Mouse (Mus musculus) midbrain, embryonic 14.5 days (tissue): ENCODE measurements around the gene Hgfac. TPM values are rescaled to one million over a fixed set of nuclear protein-coding genes. Genes with fewer than 3 reads are reported as not detected.

Source experiments
- ATAC-seq: fragments of 200-750 bp; cut with Nextera tagmentation; 2 replicates; pipeline ENCODE4 v1.8.0; 2017; ENCODE audit warnings: moderate number of reproducible peaks, moderate library complexity; ENCODE audit not compliant: low FRiP score, low TSS enrichment
- DNase-seq: peaks from one replicate; pipeline ENCODE4 v3.0.0-alpha.2; 2015
- H3K27ac ChIP-seq: fragments of 300-500 bp; sonication (generic); replicated peaks from 2 replicates; pipeline ENCODE4 v1.5.1; 2014; ENCODE audit warnings: mild to moderate bottlenecking, low read depth, low read length, moderate library complexity
- H3K27me3 ChIP-seq: fragments of 300-500 bp; sonication (generic); 2 replicates; pipeline ENCODE4 v1.6.1; 2014; ENCODE audit warnings: low read length, control low read depth, mixed read lengths; ENCODE audit not compliant: control insufficient read depth, insufficient read depth
- H3K36me3 ChIP-seq: fragments of 300-500 bp; sonication (generic); 2 replicates; pipeline ENCODE4 v1.6.1; 2014; ENCODE audit warnings: low read length, control low read depth; ENCODE audit not compliant: control insufficient read depth, insufficient read depth
- H3K4me1 ChIP-seq: fragments of 300-500 bp; sonication (generic); 2 replicates; pipeline ENCODE4 v1.6.1; 2014; ENCODE audit warnings: mild to moderate bottlenecking, antibody characterized with exemption, low read length, control low read depth; ENCODE audit not compliant: control insufficient read depth, insufficient read depth
- H3K4me2 ChIP-seq: fragments of 300-500 bp; sonication (generic); 2 replicates; pipeline ENCODE4 v1.6.1; 2014; ENCODE audit warnings: mild to moderate bottlenecking, low read length, moderate library complexity
- H3K4me3 ChIP-seq: fragments of 300-500 bp; sonication (generic); replicated peaks from 2 replicates; pipeline ENCODE4 v1.5.1; 2014; ENCODE audit warnings: low read depth, low read length
- H3K9ac ChIP-seq: fragments of 300-500 bp; sonication (generic); replicated peaks from 2 replicates; pipeline ENCODE4 v1.6.1; 2014; ENCODE audit warnings: mild to moderate bottlenecking, low read length, moderate library complexity
- H3K9me3 ChIP-seq: fragments of 300-500 bp; sonication (generic); 2 replicates; pipeline ENCODE4 v1.6.1; 2016; ENCODE audit warnings: low read length, control low read depth, mixed read lengths; ENCODE audit not compliant: control insufficient read depth
- WGBS: fragments of 180-500 bp; shearing (Covaris S2); extraction: QIAGEN DNeasy Blood & Tissue Kit; methylation state at CpG from one replicate; pipeline ENCODE4 v1.1.7; 2014; 5-methylcytosine and 5-hydroxymethylcytosine counted together
- polyA plus RNA-seq: library from polyadenylated mRNA; unstranded; fragments of >200 nt; fragmentation: Nextera tagmentation; extraction: Ambion mirVana; gene quantifications from 2 replicates; pipeline ENCODE4 v1.2.1, GENCODE M21; 2014

Hgfac gene
- polyA plus RNA-seq, 1 experiment from 2014 or later = 1.1 TPM

DNA sequence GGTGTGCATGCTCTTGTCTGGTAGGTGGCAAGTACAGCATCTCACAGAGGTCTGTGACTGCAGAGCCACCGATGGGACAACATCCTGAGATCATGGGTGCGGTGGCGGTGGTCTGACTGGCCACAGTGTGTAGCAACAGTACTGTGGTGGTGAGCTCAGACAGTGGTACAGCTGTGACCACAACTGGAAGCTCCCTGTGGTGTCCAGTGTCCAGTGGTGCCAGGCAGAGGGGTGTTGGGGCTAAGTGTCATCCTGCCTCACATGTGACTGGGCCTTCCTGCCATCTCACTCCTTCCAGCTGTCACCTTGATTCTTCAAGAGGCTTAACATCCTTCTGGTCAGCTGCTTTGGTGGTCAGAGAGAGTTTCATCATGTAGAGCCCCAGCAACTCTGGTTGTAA is 13.3 kb downstream of the Hgfac start:
- Histone ChIP-seq H3K4me2 (no peak overlapping the region), H3K36me3 (no peaks in the 10 kb centered on the region), H3K4me1 (peaks cover 8% of the 10 kb centered on the region), H3K4me3 (no peak overlapping the region), H3K27me3 (no peaks in the 10 kb centered on the region), H3K9ac (no peak overlapping the region), H3K27ac (no peak overlapping the region), H3K9me3 (no peaks in the 10 kb centered on the region)
- ATAC-seq (no peak), DNase-seq (no peak)
- WGBS = 89% methylated on average over 3 of the region's 3 CpGs

DNA sequence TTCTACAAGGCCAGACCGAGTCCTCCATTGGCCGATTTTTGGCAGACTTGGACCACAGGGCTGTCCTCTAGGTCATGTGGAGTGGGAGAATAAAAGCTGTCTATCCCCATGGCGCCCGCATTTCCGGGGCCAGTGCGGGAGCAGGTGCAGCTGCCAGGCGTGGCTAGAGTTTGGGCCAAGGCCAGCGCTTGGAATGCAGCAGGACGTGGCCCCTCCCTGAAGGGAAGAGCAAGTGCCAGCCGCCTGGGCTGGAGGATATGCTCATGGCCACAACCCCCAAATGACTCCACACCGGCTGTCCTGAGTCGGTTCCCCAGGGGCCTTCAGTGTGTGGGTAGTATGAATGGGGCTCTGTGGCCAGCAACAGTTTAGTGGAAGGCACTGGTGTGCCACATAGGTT is 13.8 kb downstream of the Hgfac start:
- ATAC-seq (no peak), DNase-seq (peak; percentile 31)
- Histone ChIP-seq H3K9ac (no peak overlapping the region), H3K9me3 (no peaks in the 10 kb centered on the region), H3K4me2 (no peak overlapping the region), H3K36me3 (no peaks in the 10 kb centered on the region), H3K4me3 (no peak overlapping the region), H3K27me3 (no peaks in the 10 kb centered on the region), H3K27ac (no peak overlapping the region), H3K4me1 (peaks cover 8% of the 10 kb centered on the region)
- 74% methylated on average over 12 of the region's 12 CpGs for WGBS

DNA sequence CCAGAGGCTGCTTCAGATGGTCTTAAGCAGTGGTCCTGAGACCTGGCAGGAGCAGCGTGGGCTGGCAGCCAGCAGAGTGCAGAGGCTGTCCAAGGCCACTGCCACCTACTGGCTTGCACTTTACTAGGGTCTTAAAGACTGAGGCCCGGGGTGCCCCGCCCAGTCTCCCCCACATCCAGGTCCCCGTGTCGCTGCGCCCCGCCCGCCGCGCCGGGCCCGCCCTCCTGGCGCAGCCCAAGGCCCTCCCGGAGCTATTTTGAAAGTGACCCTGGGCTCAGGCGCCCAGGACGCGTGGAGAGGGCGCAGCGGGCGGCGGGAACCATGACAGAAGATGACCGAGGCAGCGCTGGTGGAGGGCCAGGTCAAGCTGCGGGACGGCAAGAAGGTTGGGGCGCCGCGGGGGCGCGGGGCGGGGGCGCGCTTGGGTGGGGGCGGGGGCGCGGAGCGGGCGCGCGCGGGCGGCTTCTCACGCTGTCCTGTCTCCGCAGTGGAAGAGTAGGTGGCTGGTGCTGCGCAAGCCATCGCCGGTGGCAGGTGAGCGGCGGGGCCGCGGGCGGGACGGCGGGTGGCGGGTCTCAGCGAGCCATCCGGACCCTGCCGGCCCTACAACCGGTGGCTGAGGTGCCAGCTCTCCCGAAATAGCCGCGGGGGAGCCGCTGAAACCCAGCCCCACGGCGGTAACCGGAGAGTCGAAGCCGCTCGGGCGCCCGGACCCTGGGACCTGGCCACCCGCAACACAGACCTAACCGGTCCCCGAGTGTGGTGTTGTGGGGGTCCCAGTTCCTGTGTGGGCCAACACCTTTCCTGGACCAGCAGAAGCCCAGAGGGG is 15.5 kb downstream of the Hgfac start, which contains the start of gene Dok7:
Dok7 (plus strand) TSS at position 163 of the 829 bp plus-strand sequence.
- ATAC-seq (peak; percentile 66; the same call in 1 of the 2 replicates), DNase-seq (peak; percentile 72)
- Histone ChIP-seq H3K4me3 (peak within 1 kb of the TSS; percentile 54), H3K9ac (peak within 1 kb of the TSS; percentile 68), H3K36me3 (no peaks in the 10 kb centered on the region), H3K4me2 (peak within 1 kb of the TSS; percentile 88), H3K27me3 (no peaks in the 10 kb centered on the region), H3K9me3 (no peaks in the 10 kb centered on the region), H3K27ac (peak within 1 kb of the TSS; percentile 49; the same call in 1 of the 2 replicates), H3K4me1 (peaks cover 8% of the 10 kb centered on the region)
- 2% methylated on average over 63 of the region's 74 CpGs for WGBS

DNA sequence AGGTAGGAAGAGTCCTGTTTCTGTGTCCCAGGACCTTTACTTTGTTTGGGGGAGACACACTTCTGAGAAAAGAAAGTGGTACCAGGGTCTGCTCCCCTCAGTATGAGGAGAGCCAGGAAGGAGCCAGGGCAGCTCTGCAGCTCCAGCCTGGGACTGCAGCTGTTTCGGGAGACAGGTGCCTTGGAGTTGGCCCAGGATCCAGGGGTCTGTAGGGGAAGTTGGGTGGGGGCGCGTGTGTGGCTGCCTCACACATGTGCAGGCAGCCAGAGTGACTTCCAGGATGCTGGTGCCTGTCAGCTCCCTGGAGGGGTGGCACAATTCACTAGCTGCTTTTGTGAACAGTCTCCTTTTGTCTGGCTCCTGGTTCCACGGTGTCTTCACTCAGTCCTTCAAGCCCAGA is 16.3 kb downstream of the Hgfac start:
- H3K4me3 ChIP-seq = peak overlapping the region; percentile 54
- no peak overlapping the region for H3K27ac ChIP-seq
- H3K9me3 ChIP-seq = no peaks in the 10 kb centered on the region
- DNase-seq (peak; percentile 27), ATAC-seq (no peak)
- no peaks in the 10 kb centered on the region for H3K27me3 ChIP-seq
- H3K36me3 ChIP-seq = no peaks in the 10 kb centered on the region
- 16% methylated on average over 4 of the region's 4 CpGs for WGBS
- H3K9ac ChIP-seq = peak overlapping the region; percentile 68
- H3K4me1 ChIP-seq = peaks cover 8% of the 10 kb centered on the region
- peak overlapping the region; percentile 88 for H3K4me2 ChIP-seq

DNA sequence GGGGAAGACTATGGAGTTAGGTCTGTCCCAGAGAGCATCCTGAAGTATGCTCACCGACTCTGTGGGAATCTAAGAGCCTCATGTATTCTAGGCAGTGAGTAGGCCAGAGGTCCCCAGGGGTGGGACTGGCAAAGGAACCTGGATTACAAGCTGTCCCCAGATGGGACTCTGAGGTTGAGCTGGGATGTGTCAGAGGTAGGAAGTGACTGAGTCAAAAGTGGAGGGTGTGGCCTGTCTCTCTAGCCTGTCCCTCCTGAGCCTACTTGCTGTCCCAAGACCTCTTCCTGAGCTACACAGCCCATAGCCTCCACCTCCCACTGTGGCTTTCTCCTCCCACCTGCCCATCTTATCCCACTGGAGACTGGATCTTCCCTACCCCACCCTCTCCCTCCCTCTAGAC is 16.9 kb downstream of the Hgfac start:
- H3K27me3 ChIP-seq = no peaks in the 10 kb centered on the region
- H3K4me1 ChIP-seq = peaks cover 8% of the 10 kb centered on the region
- H3K4me2 ChIP-seq = peak overlapping the region; percentile 88
- DNase-seq (no peak), ATAC-seq (no peak)
- H3K36me3 ChIP-seq = no peaks in the 10 kb centered on the region
- no peaks in the 10 kb centered on the region for H3K9me3 ChIP-seq
- no peak overlapping the region for H3K9ac ChIP-seq
- WGBS = 85% methylated on average over 1 of the region's 1 CpGs
- no peak overlapping the region for H3K4me3 ChIP-seq
- no peak overlapping the region for H3K27ac ChIP-seq

DNA sequence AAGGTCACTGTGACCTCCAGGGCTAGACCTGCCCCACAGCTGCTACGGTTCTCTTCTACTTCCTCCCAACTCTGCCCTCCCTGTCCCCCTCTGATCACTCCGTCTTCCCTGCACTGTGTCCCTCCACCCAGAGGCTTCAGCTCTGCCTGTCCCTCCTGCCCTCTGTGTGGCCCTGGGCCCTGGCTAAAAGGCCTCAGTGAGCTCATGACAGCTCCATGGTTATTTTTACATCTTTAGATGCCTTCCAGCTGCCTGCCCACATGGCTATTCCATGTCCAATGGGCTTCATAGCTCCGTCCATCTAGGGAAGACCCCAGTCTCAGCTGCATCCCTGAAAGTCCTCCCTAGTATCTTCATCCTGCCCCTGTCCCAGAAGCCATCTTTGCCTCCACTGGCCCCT is 18.8 kb downstream of the Hgfac start:
- 79% methylated on average over 3 of the region's 3 CpGs for WGBS
- Histone ChIP-seq H3K9me3 (no peaks in the 10 kb centered on the region), H3K27ac (no peak overlapping the region), H3K36me3 (no peaks in the 10 kb centered on the region), H3K9ac (no peak overlapping the region), H3K27me3 (no peaks in the 10 kb centered on the region), H3K4me1 (peaks cover 8% of the 10 kb centered on the region), H3K4me3 (no peak overlapping the region), H3K4me2 (no peak overlapping the region)
- DNase-seq (no peak), ATAC-seq (no peak)

DNA sequence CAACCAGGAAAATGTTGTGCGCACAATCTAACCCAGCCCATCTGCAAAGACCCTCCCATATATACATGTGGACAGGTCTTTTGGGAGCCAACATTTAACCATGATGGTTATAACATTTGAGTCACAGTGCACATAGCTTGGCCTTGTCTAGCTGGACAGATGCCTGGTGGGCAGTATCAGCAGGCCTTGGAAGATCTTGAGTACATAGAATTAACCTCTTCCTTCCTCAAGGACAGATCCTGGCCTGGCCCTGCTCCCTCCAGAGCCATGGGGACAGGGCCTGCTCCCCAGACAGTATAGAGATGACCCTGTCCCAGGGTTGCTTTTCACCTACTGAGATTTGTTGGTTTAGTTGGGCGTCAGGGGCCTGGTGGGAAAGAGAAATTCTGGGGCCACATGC is 28.5 kb downstream of the Hgfac start:
- H3K9me3 ChIP-seq = no peaks in the 10 kb centered on the region
- H3K4me3 ChIP-seq = no peak overlapping the region
- WGBS = 83% methylated on average over 2 of the region's 2 CpGs
- H3K27ac ChIP-seq = no peak overlapping the region
- DNase-seq = no peak
- 0 out of 2 replicates have a peak, but pooled peaks cover 6% of the 10 kb centered on the region for H3K4me1 ChIP-seq
- H3K9ac ChIP-seq = no peak overlapping the region
- no peak overlapping the region for H3K4me2 ChIP-seq
- H3K27me3 ChIP-seq = no peaks in the 10 kb centered on the region
- ATAC-seq = no peak
- no peaks in the 10 kb centered on the region for H3K36me3 ChIP-seq

DNA sequence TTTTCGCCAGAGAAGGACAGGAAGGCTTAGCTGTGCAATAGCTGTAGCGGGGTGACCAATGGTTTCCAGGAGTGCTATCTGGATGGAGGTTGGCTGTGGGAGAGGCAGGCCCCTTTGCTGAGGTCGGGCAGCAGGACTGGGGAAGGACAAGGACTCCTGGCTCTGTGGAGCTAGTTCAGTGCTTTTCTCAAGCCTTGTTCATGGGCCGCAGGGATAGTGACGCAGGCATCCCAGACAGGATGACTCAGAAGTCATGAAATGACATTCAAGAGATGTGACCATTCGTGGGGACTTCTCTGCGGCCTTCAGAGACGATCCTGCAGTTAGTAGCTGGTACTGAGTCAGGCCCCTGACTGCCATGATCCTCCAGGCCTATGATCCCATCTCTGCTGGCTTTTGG is 29.0 kb downstream of the Hgfac start:
- WGBS = 89% methylated on average over 8 of the region's 8 CpGs
- Histone ChIP-seq H3K27me3 (no peaks in the 10 kb centered on the region), H3K4me1 (0 out of 2 replicates have a peak, but pooled peaks cover 6% of the 10 kb centered on the region), H3K36me3 (no peaks in the 10 kb centered on the region), H3K4me2 (no peak overlapping the region), H3K9ac (no peak overlapping the region), H3K27ac (no peak overlapping the region), H3K9me3 (no peaks in the 10 kb centered on the region), H3K4me3 (no peak overlapping the region)
- DNase-seq = no peak
- no peak for ATAC-seq

DNA sequence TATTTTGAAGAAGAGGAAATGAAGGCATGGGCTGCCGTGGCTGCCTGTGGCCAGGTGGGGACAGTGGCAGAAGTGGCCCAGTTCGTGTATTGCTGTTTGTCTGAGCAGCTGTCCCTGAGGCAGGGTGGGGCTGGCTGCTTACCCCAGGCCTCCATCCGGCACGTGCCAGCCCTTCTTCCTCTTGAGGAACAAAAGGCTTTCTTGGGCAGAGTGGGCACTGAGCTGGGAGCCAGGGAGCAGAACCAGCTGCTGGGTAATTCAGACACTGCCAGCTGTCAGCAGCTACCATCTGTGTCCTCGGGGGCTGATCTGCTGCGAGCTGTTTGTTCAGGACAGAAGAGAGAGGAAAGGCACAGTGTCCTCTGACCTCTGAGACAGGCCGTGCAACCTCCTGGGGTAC is 29.6 kb downstream of the Hgfac start:
- WGBS = 53% methylated on average over 7 of the region's 7 CpGs
- Histone ChIP-seq H3K36me3 (no peaks in the 10 kb centered on the region), H3K27ac (no peak overlapping the region), H3K9ac (no peak overlapping the region; the same call in 1 of the 2 replicates), H3K4me1 (0 out of 2 replicates have a peak, but pooled peaks cover 6% of the 10 kb centered on the region), H3K4me2 (no peak overlapping the region), H3K4me3 (no peak overlapping the region), H3K9me3 (no peaks in the 10 kb centered on the region), H3K27me3 (no peaks in the 10 kb centered on the region)
- DNase-seq (peak; percentile 43), ATAC-seq (no peak; the same call in 1 of the 2 replicates)
